Comparison of ENCODE assay signal across 23 mouse cellular contexts in genomic region chr10:5190756-5191155, GRCm38 (mm10).
DNase-seq lines count a peak whose midpoint lies in the region; ATAC-seq lines count a peak whose summit lies in the region.
"Had no signal": no experiment of that assay in that cellular context is flagged by ENCODE, and none has a peak within 500 bp of the region (broad histone marks: within the 10 kb centered on the region; RNA-seq: fewer than 3 reads in every experiment).

No protein-coding gene starts in this region.

- H3K9me3 ChIP-seq in liver, embryonic 12.5 days (replicated peaks): no peaks in the 10 kb centered on the region
- H3K9me3 ChIP-seq in midbrain, embryonic 16.5 days (replicated peaks; ENCODE audit: control insufficient read depth, low read length, poor library complexity, severe bottlenecking): no peaks in the 10 kb centered on the region
- H3K9me3 ChIP-seq: liver, embryonic 13.5 days; lung, embryonic 15.5 days had no signal

- peak; percentile 39 for DNase-seq in gastrocnemius, adult 18-20 months (ENCODE audit: low spot score)
- DNase-seq in gastrocnemius, postnatal 4 days (ENCODE audit: low spot score in 2 of 2): no peak
- peak; percentile 65 to 72 for DNase-seq in right cerebral cortex, adult 2 months (ENCODE audit: low spot score in 2 of 2)
- no peak for DNase-seq in right cerebral cortex, postnatal 4 days
- DNase-seq in cerebellum, adult 8-10 months: no peak
- DNase-seq: cerebellum, adult 11-12 months; gastrocnemius, postnatal 36 days; heart, postnatal 4 days; kidney, adult 18-20 months; kidney, postnatal 36 days; liver, embryonic 13.5 days; midbrain, embryonic 14.5 days; retina, postnatal 1 day; thymus, postnatal 14 days had no signal

- 93% methylated on average over 4 of the region's 4 CpGs for WGBS in macrophage (ENCODE audit: missing documents)
- 81% methylated on average over 4 of the region's 4 CpGs for WGBS in liver, embryonic 12.5 days (ENCODE audit: insufficient replicate concordance)
- 86% methylated on average over 4 of the region's 4 CpGs for WGBS in midbrain, embryonic 16.5 days

- H3K4me2 ChIP-seq in liver, embryonic 12.5 days: no peak overlapping the region
- no peak overlapping the region for H3K4me2 ChIP-seq in midbrain, embryonic 16.5 days (ENCODE audit: low read length)
- H3K4me2 ChIP-seq: embryonic facial prominence, embryonic 13.5 days; heart, embryonic 13.5 days; liver, embryonic 13.5 days; lung, embryonic 15.5 days had no signal

- H3K79me2 ChIP-seq in macrophage (ENCODE audit: inconsistent target): peaks cover 35% of the 10 kb centered on the region

- no peak overlapping the region for H3K4me3 ChIP-seq in macrophage (ENCODE audit: inconsistent target)
- H3K4me3 ChIP-seq in liver, embryonic 12.5 days: no peak overlapping the region
- H3K4me3 ChIP-seq in midbrain, embryonic 16.5 days (ENCODE audit: low read depth, low read length): no peak overlapping the region
- H3K4me3 ChIP-seq: embryonic facial prominence, embryonic 13.5 days; heart, embryonic 13.5 days; liver, embryonic 13.5 days; lung, embryonic 15.5 days had no signal

- peak overlapping the region; percentile 68 for H3K27ac ChIP-seq in macrophage
- H3K27ac ChIP-seq in liver, embryonic 12.5 days: no peak overlapping the region
- no peak overlapping the region for H3K27ac ChIP-seq in midbrain, embryonic 16.5 days (ENCODE audit: low read length)
- H3K27ac ChIP-seq: embryonic facial prominence, embryonic 13.5 days; heart, embryonic 13.5 days; liver, embryonic 13.5 days; lung, embryonic 15.5 days; stomach, postnatal 0 days had no signal

- H3K9ac ChIP-seq in liver, embryonic 12.5 days: no peak overlapping the region
- no peak overlapping the region for H3K9ac ChIP-seq in midbrain, embryonic 16.5 days (ENCODE audit: low read depth, low read length)
- H3K9ac ChIP-seq: embryonic facial prominence, embryonic 13.5 days; heart, embryonic 13.5 days; liver, embryonic 13.5 days; lung, embryonic 15.5 days had no signal

- H3K27me3 ChIP-seq in liver, embryonic 12.5 days (replicated peaks): no peaks in the 10 kb centered on the region
- H3K27me3 ChIP-seq in midbrain, embryonic 16.5 days (ENCODE audit: control insufficient read depth, insufficient read depth, low read depth, low read length): no peaks in the 10 kb centered on the region
- H3K27me3 ChIP-seq: embryonic facial prominence, embryonic 13.5 days; heart, embryonic 13.5 days; liver, embryonic 13.5 days; lung, embryonic 15.5 days had no signal

- H3K4me1 ChIP-seq in liver, embryonic 12.5 days: peaks cover 25% of the 10 kb centered on the region
- H3K4me1 ChIP-seq in midbrain, embryonic 16.5 days (ENCODE audit: control insufficient read depth, insufficient read depth, low read length): peaks cover 11% of the 10 kb centered on the region

- ATAC-seq in liver, embryonic 12.5 days: no peak
- ATAC-seq in midbrain, embryonic 16.5 days: no peak
- ATAC-seq: forebrain, embryonic 16.5 days; hindbrain, embryonic 16.5 days had no signal

- no peaks in the 10 kb centered on the region for H3K36me3 ChIP-seq in macrophage (ENCODE audit: inconsistent target)
- H3K36me3 ChIP-seq in liver, embryonic 12.5 days: peaks cover 12% of the 10 kb centered on the region; the same call in 1 of the 2 replicates
- H3K36me3 ChIP-seq in midbrain, embryonic 16.5 days (ENCODE audit: control insufficient read depth, insufficient read depth, low read length): no peaks in the 10 kb centered on the region
- H3K36me3 ChIP-seq: lung, embryonic 15.5 days had no signal

Comparison
In these comparisons a context has a peak if more than half of its experiments do, and no peak if none do; other contexts are left out.
1. DNase-seq: peak in gastrocnemius, adult 18-20 months (single experiment) and right cerebral cortex, adult 2 months (2 of 2); none in gastrocnemius, postnatal 4 days (0 of 2), right cerebral cortex, postnatal 4 days (single experiment) and cerebellum, adult 8-10 months (single experiment).